Mouse (Mus musculus) T-helper 2 cell (primary cell): Measurements from ENCODE around the gene Csmd2.
"Not testable (repeated sequence)": the region's sequence is repeated elsewhere in the genome, so short reads cannot be mapped to it uniquely, and the experiment has no call there.

Source experiments
- in situ Hi-C: fragments of 300-600 bp; cut with MboI, MseI; formaldehyde crosslinking; loops from one replicate; pipeline ENCODE4 v1.15.1; 2025; ENCODE audit warnings: high pct_unique_total_duplicates

Csmd2 gene

GRCm38 (mm10) chr4:128611726-128612125 lies 624.1 kb downstream of the Csmd2 start:
- in situ Hi-C loops = not testable (repeated sequence)

DNA sequence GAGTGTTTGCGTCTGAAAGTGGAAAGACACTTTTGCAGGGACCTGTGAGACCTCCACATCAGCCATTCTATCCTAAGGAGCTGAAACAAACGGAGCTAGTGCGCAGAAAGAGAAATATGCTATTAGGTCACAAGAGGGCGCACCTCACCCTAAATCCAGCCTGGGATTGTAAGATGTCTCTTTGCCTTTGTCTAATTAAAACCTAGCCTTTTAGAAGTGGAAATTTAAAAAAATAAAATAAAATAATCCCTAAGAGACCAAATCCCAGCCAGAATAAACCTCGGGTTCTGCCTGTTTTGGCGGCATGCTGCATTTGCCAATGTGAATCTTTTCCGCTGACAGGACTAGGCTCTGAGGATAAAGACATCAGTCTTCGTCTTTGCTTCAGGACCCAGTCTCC lies 625.7 kb downstream of the Csmd2 start:
- in situ Hi-C loops = no loop called here

GRCm38 (mm10) chr4:128615761-128616160 lies 628.1 kb downstream of the Csmd2 start:
- in situ Hi-C loops = loop anchor here (5.0 kb wide), 1 partner anchor 97 kb away; no protein-coding TSS in a partner anchor
